In genomic region chr11:6475867-6476484, GRCm38 (mm10) we compare ENCODE assay signal across 8 mouse cellular contexts. TPM values are rescaled to one million over a fixed set of nuclear protein-coding genes. Genes with fewer than 3 reads are reported as not detected.
DNase-seq lines count a peak whose midpoint lies in the region; ATAC-seq and TF ChIP-seq lines count a peak whose summit lies in the region.

TSS of gene Purb (minus strand) at chr11:6475917.

- TF ChIP-seq CTCF in layer of hippocampus, adult 2 months (conservative IDR thresholded peaks at IDR 0.05), result peak; percentile 33
- TF ChIP-seq CTCF in lung, adult 2 months (IDR thresholded peaks at IDR 0.05; ENCODE audit: insufficient read depth, low read length), result no peak

- peaks cover 6 to 19% of the 10 kb centered on the region in 2 experiments for H3K4me1 ChIP-seq in ES-E14 (ENCODE audit: control insufficient read depth in 2 of 2, insufficient read depth in 2 of 2, low read length in 2 of 2, poor library complexity in 1 of 2)
- H3K4me1 ChIP-seq in forebrain, embryonic 16.5 days (replicated peaks; ENCODE audit: control insufficient read depth, insufficient read depth, low read length), result peaks cover 27% of the 10 kb centered on the region
- peaks cover 22% of the 10 kb centered on the region for H3K4me1 ChIP-seq in lung, adult 2 months (ENCODE audit: control insufficient read depth, insufficient read depth, low read length)
- H3K4me1 ChIP-seq in neural tube, embryonic 15.5 days, result peaks cover 28% of the 10 kb centered on the region

- peak within 1 kb of the TSS; percentile 98 for H3K27ac ChIP-seq in ES-E14 (ENCODE audit: insufficient read depth, low read depth, low read length, poor library complexity, severe bottlenecking)
- peak within 1 kb of the TSS; percentile 96 for H3K27ac ChIP-seq in forebrain, embryonic 16.5 days (ENCODE audit: low read length)
- peak within 1 kb of the TSS; percentile 96 for H3K27ac ChIP-seq in layer of hippocampus, adult 2 months
- H3K27ac ChIP-seq in neural tube, embryonic 15.5 days (replicated peaks), result peak within 1 kb of the TSS; percentile 96

- H3K4me2 ChIP-seq in forebrain, embryonic 16.5 days (ENCODE audit: low read length), result peak within 1 kb of the TSS; percentile 89
- H3K4me2 ChIP-seq in neural tube, embryonic 15.5 days, result peak within 1 kb of the TSS; percentile 79

- WGBS in forebrain, embryonic 16.5 days, result under 1% methylated on average over 38 of the region's 76 CpGs
- WGBS in lung, adult 2 months, result 11% methylated on average over 73 of the region's 76 CpGs
- WGBS in neural tube, embryonic 15.5 days, result under 1% methylated on average over 44 of the region's 76 CpGs

- H3K27me3 ChIP-seq in forebrain, embryonic 16.5 days (replicated peaks; ENCODE audit: control insufficient read depth, insufficient read depth, low read length), result no peaks in the 10 kb centered on the region
- no peaks in the 10 kb centered on the region for H3K27me3 ChIP-seq in neural tube, embryonic 15.5 days (replicated peaks)

- ATAC-seq in forebrain, embryonic 16.5 days, result peak; percentile 97
- ATAC-seq in neural tube, embryonic 15.5 days (ENCODE audit: low FRiP score), result peak; percentile 95

- TF ChIP-seq POLR2A in lung, adult 2 months (IDR thresholded peaks at IDR 0.05; ENCODE audit: borderline replicate concordance, extremely low read depth, low read depth, low read length), result peak; percentile 86; the same call in 1 of the 2 replicates

- in situ Hi-C loops in ES-E14 (cut with MboI; ENCODE audit: low sequenced_read_pairs in 2 of 2, unreplicated experiment in 2 of 2), result no loop called here

- H3K4me3 ChIP-seq in ES-E14 (ENCODE audit: insufficient read depth in 1 of 2, low read depth in 1 of 2, low read length in 2 of 2, poor library complexity in 1 of 2, severe bottlenecking in 1 of 2), result peak within 1 kb of the TSS; percentile 88 to 99
- H3K4me3 ChIP-seq in forebrain, embryonic 16.5 days (replicated peaks; ENCODE audit: low read length), result peak within 1 kb of the TSS; percentile 92
- H3K4me3 ChIP-seq in layer of hippocampus, adult 2 months, result peak within 1 kb of the TSS; percentile 86
- H3K4me3 ChIP-seq in lung, adult 2 months (replicated peaks; ENCODE audit: extremely low read depth, low read depth, low read length), result peak within 1 kb of the TSS; percentile 95
- peak within 1 kb of the TSS; percentile 90 for H3K4me3 ChIP-seq in neural tube, embryonic 15.5 days (replicated peaks)

- DNase-seq in ES-E14 (ENCODE audit: low read depth, low spot score), result peak; percentile 65
- peak; percentile 92 for DNase-seq in cerebellum, adult 11-12 months
- peak; percentile 94 to 96 for DNase-seq in heart, postnatal 36 days
- peak; percentile 88 to 95 for DNase-seq in layer of hippocampus, adult 2 months (ENCODE audit: low spot score in 2 of 2)
- DNase-seq in lung, adult 2 months, result peak; percentile 90
- DNase-seq in testis, postnatal 10 days (ENCODE audit: low spot score), result peak; percentile 97

- peak within 1 kb of the TSS; percentile 97 for H3K9ac ChIP-seq in ES-E14 (ENCODE audit: insufficient read depth, low read depth, low read length, poor library complexity, severe bottlenecking)
- H3K9ac ChIP-seq in forebrain, embryonic 16.5 days (replicated peaks; ENCODE audit: low read depth, low read length), result peak within 1 kb of the TSS; percentile 90
- H3K9ac ChIP-seq in neural tube, embryonic 15.5 days (replicated peaks), result peak within 1 kb of the TSS; percentile 85

- intact Hi-C loops in heart, postnatal 36 days (cut with DNase I), result loop anchor here (1.0 to 5.0 kb wide), 4 partner anchors 33 to 151 kb away; partner anchors contain the start of genes Ccm2 and Tbrg4

- H3K36me3 ChIP-seq in ES-E14 (ENCODE audit: control insufficient read depth, insufficient read depth, low read length, poor library complexity, severe bottlenecking), result peaks cover 7% of the 10 kb centered on the region
- H3K36me3 ChIP-seq in forebrain, embryonic 16.5 days (ENCODE audit: control insufficient read depth, insufficient read depth), result no peaks in the 10 kb centered on the region
- H3K36me3 ChIP-seq in neural tube, embryonic 15.5 days, result no peaks in the 10 kb centered on the region

- no peaks in the 10 kb centered on the region for H3K9me3 ChIP-seq in ES-E14 (ENCODE audit: control insufficient read depth, insufficient read depth, low read depth, low read length)
- no peaks in the 10 kb centered on the region for H3K9me3 ChIP-seq in forebrain, embryonic 16.5 days (ENCODE audit: control insufficient read depth, low read length)
- no peaks in the 10 kb centered on the region for H3K9me3 ChIP-seq in neural tube, embryonic 15.5 days (replicated peaks)

TF ChIP-seq in ES-E14, 5 proteins besides CTCF, POLR2A, EP300 and RAD21:
- no peak for TF ChIP-seq ZNF384 (IDR thresholded peaks at IDR 0.05; ENCODE audit: low read depth, low read length)
- TF ChIP-seq ZC3H11A (IDR thresholded peaks at IDR 0.05; ENCODE audit: borderline replicate concordance, low read depth, low read length), result no peak
- peak; percentile 68 for TF ChIP-seq HCFC1 (IDR thresholded peaks at IDR 0.05; ENCODE audit: borderline replicate concordance, insufficient read depth, low read length)

RNA-seq across cellular contexts. Expression of gene Purb, which starts in this region (rescaled TPM):
- total RNA-seq in ES-E14 (2012; rRNA removed), result 39.7 and 49.8 TPM in 2 replicates
- 14.4 and 16.7 TPM in 2 replicates for polyA plus RNA-seq in forebrain, embryonic 16.5 days (2015; fragmentation: Nextera tagmentation; extraction: Ambion mirVana)
- total RNA-seq in heart, postnatal 36 days (2021), result 10 to 100 TPM; 32.7 to 35.6 TPM
- total RNA-seq in layer of hippocampus, adult 2 months (2021), result 100 to 1,000 TPM; 234 to 240 TPM
- 10.7 and 11.0 TPM in 2 replicates for polyA plus RNA-seq in lung, adult 2 months (2012; rRNA removed)
- 11.4 and 14.7 TPM in 2 replicates for polyA plus RNA-seq in neural tube, embryonic 15.5 days (2015; fragmentation: Nextera tagmentation; extraction: Ambion mirVana)

Comparison
In these comparisons a context has a peak if more than half of its experiments do, and no peak if none do; other contexts are left out.
1. Peak in every context shown above with its lines: DNase-seq, ATAC-seq, H3K4me3 ChIP-seq and H3K27ac ChIP-seq.